Mouse (Mus musculus): ENCODE results near the gene Celf3.
A peak's percentile ranks its signal among the peaks of the same experiment; 100 is the strongest.

The Celf3 gene

DNA sequence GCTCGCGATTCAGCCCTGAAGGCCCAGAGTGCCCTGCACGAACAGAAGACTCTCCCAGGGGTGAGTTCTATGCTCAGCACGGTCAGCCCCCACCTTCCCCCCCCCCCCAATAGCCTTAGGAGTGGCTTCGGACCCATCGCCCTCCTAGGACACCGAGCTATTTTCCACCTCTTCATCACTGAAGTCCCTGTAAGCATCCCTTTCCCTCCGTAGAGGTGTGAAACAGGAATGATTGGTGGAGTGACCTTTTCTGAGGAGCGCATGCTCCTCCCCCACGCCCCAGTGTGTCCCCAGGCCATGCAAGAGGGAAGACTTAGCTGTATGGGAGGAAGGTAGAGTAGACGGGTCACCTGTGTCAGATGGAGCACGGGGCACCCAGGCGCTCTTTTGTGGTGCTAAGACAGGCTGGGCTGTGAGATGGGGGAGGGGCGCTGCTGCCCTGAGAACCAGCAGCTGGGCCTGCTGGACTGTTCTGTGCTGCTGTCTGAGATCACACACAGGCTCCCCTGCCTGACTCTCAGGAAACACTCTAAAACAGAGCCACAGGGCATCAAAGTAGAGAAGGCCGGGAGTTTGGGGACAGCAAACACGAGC lies 2.3 kb downstream of the Celf3 start, which contains the start of gene Riiad1:
Gene Riiad1 (minus strand): TSS at position 51 of the 594 bp plus-strand sequence.
- DNase-seq: no peak

DNA sequence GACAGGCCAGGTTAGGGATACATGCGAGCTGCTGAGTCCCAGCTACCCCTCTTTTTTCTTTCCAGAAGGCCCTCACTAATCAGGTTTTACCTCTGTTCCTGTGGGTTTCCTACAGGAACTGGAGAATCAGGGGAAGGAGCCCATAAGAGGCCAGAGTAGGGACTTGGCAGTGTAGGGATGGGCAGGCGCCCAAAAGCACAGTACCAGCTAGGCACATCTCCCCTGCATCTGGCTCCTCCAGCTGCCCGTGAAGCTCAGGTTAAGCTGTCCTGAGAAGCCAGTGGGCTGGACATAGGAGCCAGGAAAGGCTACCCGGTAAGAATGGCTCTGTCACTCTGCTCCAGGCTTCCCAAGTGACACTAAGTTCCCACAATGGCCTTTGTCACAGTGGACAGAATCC lies 3.3 kb downstream of the Celf3 start:
- DNase-seq: no peak

DNA sequence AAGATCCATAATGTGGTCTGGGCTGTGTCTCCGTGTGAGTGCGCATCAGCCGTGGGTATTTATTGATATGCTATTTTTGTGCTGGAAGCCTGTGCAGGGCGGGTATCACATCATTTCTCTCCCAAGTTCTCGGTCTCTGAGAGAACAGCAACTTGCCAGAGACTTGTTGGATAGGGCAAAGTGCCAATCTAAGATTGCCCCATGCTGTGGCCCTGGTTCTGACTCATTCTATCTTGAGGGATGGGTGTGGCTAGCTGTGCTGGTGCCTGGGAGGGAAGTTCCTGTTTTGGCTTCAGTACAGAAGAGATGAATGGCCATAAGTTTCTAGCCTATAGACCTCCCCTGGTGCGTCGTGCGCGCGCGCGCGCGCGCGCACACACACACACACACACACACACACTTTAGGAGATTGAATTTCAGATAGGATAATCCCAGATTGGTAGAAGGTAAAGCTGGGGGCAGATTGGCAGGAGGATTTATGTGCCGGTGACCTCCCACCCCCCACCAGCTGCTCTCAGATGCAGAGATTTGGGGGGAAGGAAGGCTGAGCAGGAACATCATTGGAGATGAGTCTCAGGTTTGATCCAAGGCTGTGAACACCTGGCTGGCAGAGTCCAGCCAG lies 4.8 kb downstream of the Celf3 start:
- no peak for DNase-seq

DNA sequence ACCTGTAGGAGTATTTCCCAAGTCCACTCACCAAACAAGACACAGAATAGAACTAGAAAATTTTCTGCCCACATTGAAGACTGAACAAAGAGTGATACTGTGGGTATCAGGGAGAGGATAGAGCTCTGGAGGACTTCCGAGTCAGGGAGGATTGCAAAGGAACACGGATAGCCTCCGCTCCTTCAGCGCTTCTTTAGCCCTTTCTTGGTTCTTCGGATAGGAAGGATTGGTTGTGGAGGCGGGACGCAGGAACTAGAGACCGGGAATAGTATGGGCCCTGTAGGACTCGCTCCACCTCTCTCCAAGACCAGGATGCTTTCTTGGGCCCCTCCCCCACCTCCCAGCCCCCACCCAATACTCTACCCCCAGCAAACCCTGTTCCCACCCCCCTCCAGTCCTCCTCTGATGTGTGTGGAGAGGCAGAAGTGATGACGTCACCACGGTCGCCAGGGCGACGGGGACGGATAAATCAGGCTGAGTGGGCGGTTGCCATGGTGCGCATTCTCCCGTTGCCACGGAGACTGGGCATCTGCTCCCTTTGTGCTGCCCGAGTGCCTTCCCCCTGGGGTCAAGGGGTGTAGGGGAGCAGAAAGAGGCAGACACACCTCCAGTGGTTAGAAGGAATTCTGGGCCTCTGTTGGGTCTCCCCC lies 5.8 kb downstream of the Celf3 start:
- DNase-seq: peak; percentile 95

DNA sequence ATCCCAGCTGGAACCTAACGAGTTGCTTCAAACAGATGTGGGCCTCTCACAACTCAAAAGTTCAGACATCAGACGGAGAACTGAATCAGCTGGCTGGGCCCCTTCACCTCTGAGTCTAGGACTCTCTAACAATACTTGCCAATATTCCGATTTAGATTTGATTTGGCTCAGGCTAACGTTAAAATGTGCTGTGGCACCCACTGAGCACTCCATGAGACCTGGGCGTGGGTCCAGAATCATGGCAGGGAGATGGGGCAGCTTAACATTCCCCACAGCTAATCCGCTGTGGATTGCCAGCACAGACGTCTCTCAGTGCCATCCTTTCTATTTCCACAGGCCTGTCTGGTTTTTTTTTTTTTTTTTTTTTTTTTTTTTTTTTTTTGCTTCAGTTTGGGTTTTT lies 7.8 kb downstream of the Celf3 start:
- DNase-seq: no peak

DNA sequence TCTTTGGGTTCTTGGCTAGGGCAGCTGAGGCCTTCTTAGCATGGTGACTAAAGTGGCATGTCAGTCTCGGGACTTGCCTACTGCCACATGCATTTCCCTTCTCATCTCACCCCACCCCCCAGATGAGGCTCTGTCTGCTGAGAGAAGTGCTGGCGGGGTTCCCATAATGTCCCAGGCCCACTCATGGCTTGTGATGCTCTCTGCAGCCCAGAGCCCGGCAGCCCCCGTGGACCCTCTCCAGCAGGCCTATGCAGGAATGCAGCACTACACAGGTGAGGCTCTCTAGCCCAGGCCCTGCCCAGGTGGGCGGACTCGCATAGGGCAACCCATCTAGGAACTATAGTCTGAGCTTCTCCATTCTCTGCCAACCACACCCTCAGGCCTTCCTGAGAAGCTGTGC lies 9.5 kb downstream of the Celf3 start:
- DNase-seq: peak; percentile 52

DNA sequence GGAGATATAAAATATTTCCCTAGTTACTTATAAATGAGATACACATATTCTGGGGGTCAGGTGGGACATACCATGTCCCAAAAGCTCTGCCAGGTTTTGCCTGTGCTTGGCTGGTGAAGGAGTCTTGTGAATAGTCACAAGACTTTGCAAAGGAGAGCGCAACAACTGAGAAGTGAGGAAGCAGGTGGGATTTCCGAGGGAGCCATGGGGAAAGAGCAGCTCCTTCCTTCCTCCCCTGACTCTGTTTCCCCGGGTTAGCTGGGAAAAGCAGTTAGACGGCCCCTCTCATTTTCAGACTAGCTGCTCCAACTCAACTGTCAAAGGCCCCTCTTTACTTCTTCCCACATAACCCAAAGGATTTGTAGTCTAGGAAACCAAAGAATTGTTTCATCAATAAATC lies 19.1 kb downstream of the Celf3 start:
- DNase-seq: no peak

DNA sequence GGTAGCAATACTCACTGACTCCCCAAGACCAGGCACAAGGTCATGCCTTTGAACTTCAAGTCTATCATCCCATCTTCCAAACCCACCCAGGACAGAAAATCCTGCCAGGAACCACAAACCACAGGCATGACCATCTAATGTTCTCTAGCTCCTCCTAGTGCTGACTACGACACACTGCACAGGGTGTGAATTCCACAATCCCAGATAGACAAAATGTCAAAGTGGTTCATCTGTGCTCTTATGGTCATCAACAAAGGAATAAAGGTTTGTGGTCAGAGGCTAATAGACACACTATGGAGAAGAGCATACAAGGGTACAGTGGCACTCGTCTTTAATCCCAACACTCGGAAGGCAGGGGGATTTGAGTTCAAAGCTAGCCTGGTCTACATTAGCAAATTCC lies 24.1 kb downstream of the Celf3 start:
- no peak for DNase-seq

DNA sequence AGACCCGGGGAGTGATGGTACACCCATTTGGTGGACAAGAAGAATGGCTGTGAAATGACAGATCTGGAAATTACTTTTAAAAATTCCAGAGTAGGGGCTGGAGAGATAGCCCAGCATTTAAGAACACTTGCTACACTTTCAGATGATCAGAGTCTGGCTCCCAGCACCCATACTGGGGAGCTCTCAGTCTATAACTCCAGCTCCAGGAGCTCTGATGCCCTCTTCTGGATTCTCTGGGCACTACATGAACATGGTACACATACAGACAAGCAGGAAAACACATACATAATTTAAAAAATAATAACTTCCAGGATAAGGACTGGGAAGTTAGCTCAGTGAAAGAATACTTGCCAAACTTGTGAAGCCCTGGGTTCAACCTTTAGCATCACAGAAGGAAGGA lies 28.6 kb downstream of the Celf3 start:
- DNase-seq: no peak

DNA sequence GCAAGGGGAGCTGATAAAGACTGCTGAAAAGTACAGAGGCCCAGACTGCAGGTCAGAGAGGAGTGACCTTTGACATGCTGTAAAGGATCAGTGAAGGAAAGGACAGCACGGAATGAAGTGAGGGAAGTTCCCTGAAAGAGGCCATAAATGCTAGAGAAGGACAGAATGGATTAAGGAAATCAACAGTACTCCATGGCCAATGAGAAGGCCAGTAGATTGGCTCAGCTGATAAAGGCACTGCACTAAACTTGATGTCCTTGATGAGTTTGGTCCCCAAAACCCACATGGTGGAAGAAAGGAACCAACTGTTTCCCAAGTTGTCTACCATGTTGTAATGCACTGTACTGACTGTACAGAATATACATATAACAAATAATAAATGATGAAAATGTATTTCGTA lies 48.6 kb downstream of the Celf3 start:
- no peak for DNase-seq

DNA sequence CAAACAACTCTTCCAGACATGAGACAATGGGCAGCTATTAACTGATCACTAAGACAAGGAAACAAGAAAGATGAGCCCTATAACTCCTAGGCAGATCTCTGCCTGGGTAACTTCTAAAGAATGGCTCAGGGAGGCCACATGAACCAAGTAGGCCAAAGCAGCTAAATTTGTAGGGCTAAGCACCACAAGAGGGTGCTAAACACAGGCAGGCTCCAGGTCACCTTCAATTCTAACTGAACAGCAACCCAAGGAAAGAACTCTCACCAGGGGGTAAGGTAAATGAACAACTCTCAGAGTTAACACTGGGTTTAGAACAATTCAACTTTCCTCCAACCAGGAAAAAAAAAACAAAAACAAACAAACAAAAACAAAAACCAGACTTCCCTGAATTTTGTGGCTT lies 55.9 kb downstream of the Celf3 start:
- DNase-seq: no peak

DNA sequence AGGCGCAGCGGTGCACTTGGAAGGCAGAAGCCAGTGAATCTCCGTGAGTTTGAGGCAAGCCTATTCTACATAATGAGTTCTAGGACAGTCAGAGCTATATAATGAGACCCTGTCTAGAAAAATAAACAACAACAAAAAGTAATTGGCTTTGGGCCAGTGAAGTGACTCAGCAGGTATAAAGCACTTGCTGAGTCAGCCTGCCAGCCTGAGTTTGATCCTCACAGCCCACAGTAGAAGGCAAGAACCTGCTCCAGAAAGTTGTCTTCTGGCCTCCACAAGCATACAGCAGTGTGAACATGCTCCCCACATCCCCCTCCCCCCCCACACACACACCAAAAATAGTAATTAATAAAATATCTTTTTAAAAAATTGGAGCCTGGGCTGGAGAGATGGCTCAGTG lies 59.1 kb downstream of the Celf3 start:
- no peak for DNase-seq

All from right cerebral cortex, postnatal 14 days (tissue).